Mouse (Mus musculus): ENCODE measurements around the gene Sik3. TPM values are rescaled to one million over a fixed set of nuclear protein-coding genes. Genes with fewer than 3 reads are reported as not detected.

Sik3 gene
- polyA plus RNA-seq, 1 experiment from 2014 or later, result 10.1 TPM

- 83% methylated on average over 6 of the region's 6 CpGs for WGBS (ENCODE audit: insufficient replicate concordance)
- no peak for ATAC-seq (replicated peaks; ENCODE audit: insufficient number of reproducible peaks, low FRiP score, low TSS enrichment)
- Histone ChIP-seq H3K9me3 (replicated peaks; ENCODE audit: control insufficient read depth, low read length) (no peaks in the 10 kb centered on the region), H3K36me3 (ENCODE audit: control insufficient read depth, insufficient read depth, low read length) (no peaks in the 10 kb centered on the region), H3K4me1 (ENCODE audit: control insufficient read depth, insufficient read depth, low read length) (peaks cover 3% of the 10 kb centered on the region; the same call in 1 of the 2 replicates), H3K27ac (ENCODE audit: low read depth, low read length) (no peak overlapping the region), H3K4me3 (ENCODE audit: low read depth, low read length) (no peak overlapping the region), H3K9ac (ENCODE audit: low read depth, low read length) (no peak overlapping the region), H3K4me2 (no peak overlapping the region), H3K27me3 (ENCODE audit: control insufficient read depth, insufficient read depth, low read length) (peaks cover 5% of the 10 kb centered on the region; the same call in 1 of the 2 replicates)
Measured at GRCm38 (mm10) chr9:46235196-46235595, 222.6 kb downstream of the Sik3 start.

GRCm38 (mm10) chr9:46235596-46235648 is 222.8 kb downstream of the Sik3 start, which contains the start of gene Apoc3:
Apoc3 (minus strand) TSS chr9:46235636.
- H3K36me3 ChIP-seq (ENCODE audit: control insufficient read depth, insufficient read depth, low read length), result no peaks in the 10 kb centered on the region
- peaks cover 1% of the 10 kb centered on the region; the same call in 1 of the 2 replicates for H3K4me1 ChIP-seq (ENCODE audit: control insufficient read depth, insufficient read depth, low read length)
- ATAC-seq (replicated peaks; ENCODE audit: insufficient number of reproducible peaks, low FRiP score, low TSS enrichment), result no peak
- no peaks in the 10 kb centered on the region for H3K9me3 ChIP-seq (replicated peaks; ENCODE audit: control insufficient read depth, low read length)
- peaks cover 5% of the 10 kb centered on the region; the same call in 1 of the 2 replicates for H3K27me3 ChIP-seq (ENCODE audit: control insufficient read depth, insufficient read depth, low read length)
- no peak within 1 kb of the TSS for H3K27ac ChIP-seq (ENCODE audit: low read depth, low read length)
- no peak within 1 kb of the TSS for H3K9ac ChIP-seq (ENCODE audit: low read depth, low read length)
- H3K4me2 ChIP-seq, result no peak within 1 kb of the TSS
- no peak within 1 kb of the TSS for H3K4me3 ChIP-seq (ENCODE audit: low read depth, low read length)

GRCm38 (mm10) chr9:46235649-46236048 is 223.0 kb downstream of the Sik3 start:
- Histone ChIP-seq H3K27me3 (ENCODE audit: control insufficient read depth, insufficient read depth, low read length) (peaks cover 3% of the 10 kb centered on the region; the same call in 1 of the 2 replicates), H3K4me3 (ENCODE audit: low read depth, low read length) (no peak overlapping the region), H3K9ac (ENCODE audit: low read depth, low read length) (no peak overlapping the region), H3K27ac (ENCODE audit: low read depth, low read length) (no peak overlapping the region), H3K9me3 (replicated peaks; ENCODE audit: control insufficient read depth, low read length) (no peaks in the 10 kb centered on the region), H3K4me1 (ENCODE audit: control insufficient read depth, insufficient read depth, low read length) (no peaks in the 10 kb centered on the region), H3K36me3 (ENCODE audit: control insufficient read depth, insufficient read depth, low read length) (no peaks in the 10 kb centered on the region), H3K4me2 (no peak overlapping the region)
- 57% methylated on average over 4 of the region's 4 CpGs for WGBS (ENCODE audit: insufficient replicate concordance)
- ATAC-seq (replicated peaks; ENCODE audit: insufficient number of reproducible peaks, low FRiP score, low TSS enrichment), result no peak

GRCm38 (mm10) chr9:46238850-46239249 is 226.2 kb downstream of the Sik3 start:
- Histone ChIP-seq H3K4me3 (ENCODE audit: low read depth, low read length) (no peak overlapping the region), H3K4me1 (ENCODE audit: control insufficient read depth, insufficient read depth, low read length) (peaks cover 8% of the 10 kb centered on the region; the same call in 1 of the 2 replicates), H3K9ac (ENCODE audit: low read depth, low read length) (no peak overlapping the region), H3K9me3 (replicated peaks; ENCODE audit: control insufficient read depth, low read length) (no peaks in the 10 kb centered on the region), H3K4me2 (no peak overlapping the region), H3K27ac (ENCODE audit: low read depth, low read length) (no peak overlapping the region), H3K27me3 (ENCODE audit: control insufficient read depth, insufficient read depth, low read length) (no peaks in the 10 kb centered on the region), H3K36me3 (ENCODE audit: control insufficient read depth, insufficient read depth, low read length) (no peaks in the 10 kb centered on the region)
- ATAC-seq (replicated peaks; ENCODE audit: insufficient number of reproducible peaks, low FRiP score, low TSS enrichment), result no peak
- WGBS (ENCODE audit: insufficient replicate concordance), result 81% methylated on average over 7 of the region's 7 CpGs

- Histone ChIP-seq H3K9ac (ENCODE audit: low read depth, low read length) (no peak within 1 kb of the TSS), H3K27me3 (ENCODE audit: control insufficient read depth, insufficient read depth, low read length) (no peaks in the 10 kb centered on the region), H3K9me3 (replicated peaks; ENCODE audit: control insufficient read depth, low read length) (no peaks in the 10 kb centered on the region), H3K4me1 (ENCODE audit: control insufficient read depth, insufficient read depth, low read length) (peaks cover 11% of the 10 kb centered on the region; the same call in 1 of the 2 replicates), H3K4me3 (ENCODE audit: low read depth, low read length) (no peak within 1 kb of the TSS), H3K27ac (ENCODE audit: low read depth, low read length) (no peak within 1 kb of the TSS), H3K4me2 (no peak within 1 kb of the TSS), H3K36me3 (ENCODE audit: control insufficient read depth, insufficient read depth, low read length) (no peaks in the 10 kb centered on the region)
- 0 out of 2 replicates have a peak, but pooled peaks have one; percentile 14 for ATAC-seq (replicated peaks; ENCODE audit: insufficient number of reproducible peaks, low FRiP score, low TSS enrichment)
- 58% methylated on average over 7 of the region's 7 CpGs for WGBS (ENCODE audit: insufficient replicate concordance)
Measured at GRCm38 (mm10) chr9:46240526-46241153, 228.0 kb downstream of the Sik3 start, which contains the start of gene Apoa4. Apoa4 (plus strand) TSS chr9:46240696.

GRCm38 (mm10) chr9:46241818-46242217 is 229.2 kb downstream of the Sik3 start:
- Histone ChIP-seq H3K36me3 (ENCODE audit: control insufficient read depth, insufficient read depth, low read length) (no peaks in the 10 kb centered on the region), H3K27me3 (ENCODE audit: control insufficient read depth, insufficient read depth, low read length) (no peaks in the 10 kb centered on the region), H3K9me3 (replicated peaks; ENCODE audit: control insufficient read depth, low read length) (no peaks in the 10 kb centered on the region), H3K27ac (ENCODE audit: low read depth, low read length) (no peak overlapping the region), H3K4me1 (ENCODE audit: control insufficient read depth, insufficient read depth, low read length) (peaks cover 11% of the 10 kb centered on the region; the same call in 1 of the 2 replicates), H3K4me2 (no peak overlapping the region), H3K9ac (ENCODE audit: low read depth, low read length) (no peak overlapping the region), H3K4me3 (ENCODE audit: low read depth, low read length) (no peak overlapping the region)
- no peak for ATAC-seq (replicated peaks; ENCODE audit: insufficient number of reproducible peaks, low FRiP score, low TSS enrichment)
- 58% methylated on average over 2 of the region's 2 CpGs for WGBS (ENCODE audit: insufficient replicate concordance)

GRCm38 (mm10) chr9:46243122-46243521 is 230.5 kb downstream of the Sik3 start:
- no peaks in the 10 kb centered on the region for H3K27me3 ChIP-seq (ENCODE audit: control insufficient read depth, insufficient read depth, low read length)
- no peaks in the 10 kb centered on the region for H3K36me3 ChIP-seq (ENCODE audit: control insufficient read depth, insufficient read depth, low read length)
- WGBS (ENCODE audit: insufficient replicate concordance), result 56% methylated on average over 4 of the region's 4 CpGs
- no peak overlapping the region for H3K4me2 ChIP-seq
- H3K9ac ChIP-seq (ENCODE audit: low read depth, low read length), result no peak overlapping the region
- H3K4me3 ChIP-seq (ENCODE audit: low read depth, low read length), result no peak overlapping the region
- no peaks in the 10 kb centered on the region for H3K9me3 ChIP-seq (replicated peaks; ENCODE audit: control insufficient read depth, low read length)
- peaks cover 11% of the 10 kb centered on the region; the same call in 1 of the 2 replicates for H3K4me1 ChIP-seq (ENCODE audit: control insufficient read depth, insufficient read depth, low read length)
- H3K27ac ChIP-seq (ENCODE audit: low read depth, low read length), result no peak overlapping the region
- ATAC-seq (replicated peaks; ENCODE audit: insufficient number of reproducible peaks, low FRiP score, low TSS enrichment), result no peak

- Histone ChIP-seq H3K9ac (ENCODE audit: low read depth, low read length) (no peak overlapping the region; the same call in 1 of the 2 replicates), H3K27me3 (ENCODE audit: control insufficient read depth, insufficient read depth, low read length) (no peaks in the 10 kb centered on the region), H3K4me3 (ENCODE audit: low read depth, low read length) (no peak overlapping the region), H3K9me3 (replicated peaks; ENCODE audit: control insufficient read depth, low read length) (no peaks in the 10 kb centered on the region), H3K4me2 (no peak overlapping the region), H3K4me1 (ENCODE audit: control insufficient read depth, insufficient read depth, low read length) (peaks cover 11% of the 10 kb centered on the region; the same call in 1 of the 2 replicates), H3K36me3 (ENCODE audit: control insufficient read depth, insufficient read depth, low read length) (no peaks in the 10 kb centered on the region), H3K27ac (ENCODE audit: low read depth, low read length) (no peak overlapping the region)
- ATAC-seq (replicated peaks; ENCODE audit: insufficient number of reproducible peaks, low FRiP score, low TSS enrichment), result no peak
- WGBS (ENCODE audit: insufficient replicate concordance), result 32% methylated on average over 8 of the region's 8 CpGs
Measured at GRCm38 (mm10) chr9:46243584-46243983, 231.0 kb downstream of the Sik3 start.

GRCm38 (mm10) chr9:46246752-46247324 is 234.2 kb downstream of the Sik3 start:
- no peaks in the 10 kb centered on the region for H3K36me3 ChIP-seq (ENCODE audit: control insufficient read depth, insufficient read depth, low read length)
- H3K27me3 ChIP-seq (ENCODE audit: control insufficient read depth, insufficient read depth, low read length), result no peaks in the 10 kb centered on the region
- 31% methylated on average over 11 of the region's 11 CpGs for WGBS (ENCODE audit: insufficient replicate concordance)
- ATAC-seq (replicated peaks; ENCODE audit: insufficient number of reproducible peaks, low FRiP score, low TSS enrichment), result no peak
- no peaks in the 10 kb centered on the region for H3K9me3 ChIP-seq (replicated peaks; ENCODE audit: control insufficient read depth, low read length)
- no peak overlapping the region for H3K4me2 ChIP-seq
- peaks cover 11% of the 10 kb centered on the region; the same call in 1 of the 2 replicates for H3K4me1 ChIP-seq (ENCODE audit: control insufficient read depth, insufficient read depth, low read length)
- no peak overlapping the region for H3K4me3 ChIP-seq (ENCODE audit: low read depth, low read length)
- H3K27ac ChIP-seq (ENCODE audit: low read depth, low read length), result no peak overlapping the region
- H3K9ac ChIP-seq (ENCODE audit: low read depth, low read length), result no peak overlapping the region
